Mouse (Mus musculus) ovary, postnatal 10 days (tissue): ENCODE measurements around the gene Hdc.
"Not testable (repeated sequence)": the region's sequence is repeated elsewhere in the genome, so short reads cannot be mapped to it uniquely, and the experiment has no call there.

Experiments used
- DNase-seq: peaks from one replicate; pipeline ENCODE4 v3.0.0; 2022; ENCODE audit warnings: low spot score

Gene Hdc

DNA sequence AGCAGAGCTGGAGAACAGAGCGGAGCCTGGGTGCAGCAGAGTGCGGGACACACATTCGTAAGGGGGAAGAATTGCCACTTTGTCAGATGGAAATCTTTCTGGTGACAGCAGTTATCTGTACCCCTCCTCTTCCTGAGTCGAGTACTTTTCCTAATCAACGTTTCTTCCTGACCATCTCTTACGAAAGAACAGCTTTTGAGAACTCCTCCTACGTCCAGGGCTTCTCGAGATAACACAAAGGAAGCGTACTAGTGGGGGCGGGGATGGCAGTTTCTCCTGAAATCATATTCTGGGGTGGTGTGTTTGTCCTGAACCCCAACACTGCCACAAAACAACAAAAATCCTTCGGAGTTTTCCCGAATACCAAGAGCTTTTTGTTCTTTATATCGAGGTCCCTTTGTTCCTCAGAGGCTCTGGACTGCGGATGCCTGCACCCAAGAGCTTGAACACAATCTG lies at the start of gene Hdc:
TSS of gene Hdc (minus strand) at position 51 of the 456 bp plus-strand sequence.
- no peak for DNase-seq

DNA sequence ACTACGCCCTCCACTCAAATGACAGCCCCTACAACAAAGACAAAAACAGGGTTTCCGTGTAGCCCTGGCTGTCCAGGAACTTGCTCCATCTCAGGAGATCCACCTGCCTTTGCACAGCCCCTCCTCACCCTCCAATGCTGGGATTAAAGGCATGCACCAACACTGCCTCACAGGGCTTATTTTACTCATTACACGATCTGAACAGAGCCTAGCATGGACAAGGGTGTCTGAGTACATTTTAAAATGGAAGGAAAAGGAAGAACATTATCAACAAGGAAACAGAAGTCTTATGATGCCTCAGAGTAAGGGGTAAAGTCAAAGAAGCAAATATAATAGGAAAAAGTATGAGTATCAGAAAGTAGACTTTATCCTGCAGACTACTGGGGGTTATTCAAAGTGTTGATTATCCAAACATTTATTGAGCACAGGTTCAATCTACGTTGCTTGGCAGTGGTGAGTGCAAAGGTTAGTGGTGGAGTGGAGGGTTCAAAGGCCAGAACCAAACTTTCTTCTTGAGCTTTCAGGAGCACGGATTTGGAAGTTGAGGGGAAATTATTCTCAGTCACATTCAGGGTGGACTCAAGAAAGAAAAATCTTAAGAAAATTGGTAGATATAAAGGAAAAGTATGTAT lies 49.6 kb upstream of the Hdc start:
- no peak for DNase-seq

DNA sequence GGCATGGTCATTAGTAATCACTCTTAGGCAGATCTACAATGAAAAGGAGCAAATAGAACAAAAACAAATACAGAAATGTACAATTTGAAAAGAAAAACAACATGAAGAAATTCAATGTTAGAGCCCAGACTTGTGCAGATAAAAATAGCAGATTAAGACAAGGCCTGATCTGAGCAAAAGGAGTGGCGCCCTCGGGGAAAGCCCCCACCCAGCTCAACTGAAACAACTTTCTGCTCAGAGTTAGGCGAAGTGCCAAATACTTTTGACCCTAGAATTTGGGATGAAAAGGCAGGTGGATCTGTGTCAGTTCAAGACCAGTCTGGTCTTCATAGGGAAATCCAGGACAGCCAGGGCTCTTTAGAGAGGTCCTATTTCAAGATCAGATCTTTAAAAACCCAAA lies 46.9 kb upstream of the Hdc start:
- no peak for DNase-seq

DNA sequence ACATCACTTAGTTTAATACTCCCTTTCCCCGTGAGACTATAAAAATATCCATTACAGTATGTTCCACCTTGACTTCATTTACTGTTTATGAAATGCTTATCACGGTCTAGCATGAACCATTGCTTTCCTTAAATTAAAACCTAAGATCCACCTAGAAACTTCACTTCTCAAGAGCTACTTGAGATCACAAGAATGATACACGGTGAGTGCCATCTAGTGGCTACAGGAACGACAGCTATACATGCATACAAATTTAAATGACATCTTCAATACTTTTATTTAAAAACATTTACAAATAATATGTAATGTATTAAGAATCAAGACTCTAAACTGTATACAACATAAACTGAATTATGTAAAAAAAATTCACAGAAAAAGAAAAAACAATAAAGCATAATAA lies 44.4 kb upstream of the Hdc start:
- no peak for DNase-seq

DNA sequence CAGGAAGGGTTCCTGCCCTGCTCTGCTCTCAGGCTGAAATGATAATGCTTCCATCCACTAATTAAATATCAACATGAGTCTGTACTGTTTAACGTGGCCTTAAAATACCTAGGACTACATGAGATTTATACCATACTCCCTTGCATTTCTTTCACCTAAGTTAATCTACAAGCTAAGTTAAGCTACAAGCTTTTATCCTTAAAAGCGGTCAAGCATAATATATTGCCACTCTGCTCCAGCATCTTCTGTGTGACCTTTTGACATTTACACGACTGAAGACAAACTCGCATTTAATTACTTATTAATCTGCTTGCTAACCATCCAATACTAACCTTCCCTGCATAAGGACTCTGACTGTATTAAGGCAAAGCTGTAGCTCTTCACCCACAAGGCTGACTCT lies 33.8 kb upstream of the Hdc start:
- no peak for DNase-seq

DNA sequence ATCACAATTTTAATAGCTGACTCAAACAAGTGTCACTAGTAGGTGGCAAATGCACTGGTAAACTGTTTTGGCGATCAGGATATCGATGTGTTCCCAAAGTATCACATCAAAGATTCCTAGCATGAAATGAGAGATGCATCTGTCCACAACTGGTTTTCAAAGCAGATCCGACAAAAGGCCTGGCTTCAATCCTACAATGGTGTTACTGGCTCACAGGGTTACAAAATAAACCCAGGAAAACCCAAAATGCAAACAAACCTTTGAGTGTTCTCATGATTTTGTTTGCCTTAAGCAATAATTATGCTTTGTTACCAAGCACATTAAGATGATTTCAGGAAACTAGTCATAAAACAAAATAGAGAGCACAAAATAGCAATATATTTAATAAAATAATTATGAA lies 28.7 kb upstream of the Hdc start:
- DNase-seq: no peak

DNA sequence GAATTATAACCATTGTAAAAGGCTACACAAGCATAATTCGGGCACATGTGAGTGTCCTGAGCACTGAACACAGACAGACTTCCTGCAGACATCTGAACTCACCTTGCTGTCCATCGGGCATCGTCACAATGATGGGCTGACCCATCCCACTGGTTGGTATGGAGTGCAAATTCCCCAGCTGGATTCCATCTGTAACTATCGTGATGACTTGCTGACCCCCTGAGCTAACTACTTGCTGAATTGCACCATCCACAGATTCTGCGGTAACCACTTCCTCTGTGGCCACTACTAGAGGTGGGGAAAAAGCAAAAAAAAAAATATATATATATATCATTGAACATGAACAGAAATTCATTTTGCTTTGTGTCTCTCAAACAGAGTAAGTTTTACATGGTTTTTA lies 27.4 kb upstream of the Hdc start:
- DNase-seq: no peak

DNA sequence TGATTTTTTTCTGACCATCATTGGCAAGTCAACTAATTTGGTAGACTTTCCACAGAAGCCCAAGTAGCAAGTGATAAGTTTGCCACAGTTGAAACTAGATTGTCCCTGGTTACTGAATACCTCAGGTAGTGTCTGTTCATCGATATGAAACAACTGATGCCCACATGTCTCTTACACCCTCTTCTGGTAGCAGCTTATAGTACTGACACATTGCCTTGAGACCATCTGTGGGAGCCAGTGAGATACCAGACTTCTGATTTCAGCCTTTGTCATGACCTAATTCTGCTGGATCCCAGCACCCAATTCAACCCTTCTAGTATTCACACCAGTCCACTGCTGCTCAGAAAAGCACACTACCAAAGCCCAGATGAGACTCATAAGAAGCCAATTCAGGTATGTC lies 25.7 kb upstream of the Hdc start:
- no peak for DNase-seq

DNA sequence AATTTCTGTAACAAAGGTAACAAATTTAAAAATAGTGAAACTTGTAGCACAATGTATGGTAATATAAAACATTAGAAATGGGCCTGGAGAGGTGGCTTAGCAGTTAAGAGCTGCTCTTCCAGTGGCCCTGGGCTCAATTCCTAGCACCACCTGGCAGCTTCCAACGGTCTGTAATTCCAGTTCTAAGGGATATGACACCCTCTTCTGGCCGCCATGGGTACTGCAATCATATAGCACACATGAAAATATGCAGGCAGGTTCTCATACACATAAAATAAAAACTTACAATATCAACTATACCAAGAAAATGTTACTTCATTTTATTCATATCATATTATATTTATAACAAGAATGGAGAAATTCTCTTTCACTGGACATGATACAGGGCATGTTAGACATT lies 21.2 kb upstream of the Hdc start:
- no peak for DNase-seq

DNA sequence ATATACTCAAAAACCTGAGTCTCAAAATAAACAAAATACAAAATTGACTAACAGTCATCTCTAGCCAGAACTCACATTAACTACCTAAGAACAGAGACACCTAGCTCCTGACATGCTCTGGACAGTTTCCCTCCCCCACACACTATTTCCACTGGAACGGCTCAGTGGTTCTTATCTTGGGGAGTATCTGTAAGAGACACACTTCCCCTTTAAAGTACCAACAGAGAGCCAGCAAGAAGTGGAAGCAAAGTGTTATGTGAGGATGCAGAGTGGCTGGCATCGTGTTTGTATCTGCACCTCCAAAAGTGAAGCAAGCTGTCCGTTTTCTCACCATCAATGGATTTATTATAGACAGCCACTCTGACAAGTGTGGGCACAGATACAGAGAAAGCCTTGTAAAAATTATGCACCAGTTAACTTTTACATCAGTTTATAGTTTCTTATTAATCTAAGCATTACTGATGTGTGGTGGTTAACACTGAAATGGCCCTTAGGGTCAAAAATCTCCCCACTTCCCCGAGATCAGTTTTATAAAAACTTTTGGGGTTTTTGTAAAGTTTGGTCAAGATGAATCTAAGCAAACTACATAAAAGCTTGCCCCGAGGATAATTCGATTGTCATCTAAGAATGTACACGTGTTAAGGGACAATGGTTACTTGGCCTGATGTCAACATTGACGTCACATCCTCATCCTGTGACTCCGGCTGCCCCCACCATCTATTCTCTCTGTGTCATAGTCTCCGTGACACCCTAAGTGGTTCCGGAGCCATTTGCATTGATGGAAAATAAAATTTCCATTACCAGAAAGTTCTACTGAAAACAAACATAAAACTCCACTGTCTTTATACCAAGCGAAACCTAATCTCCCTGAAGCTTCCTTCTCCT lies 17.1 kb upstream of the Hdc start:
- no peak for DNase-seq

DNA sequence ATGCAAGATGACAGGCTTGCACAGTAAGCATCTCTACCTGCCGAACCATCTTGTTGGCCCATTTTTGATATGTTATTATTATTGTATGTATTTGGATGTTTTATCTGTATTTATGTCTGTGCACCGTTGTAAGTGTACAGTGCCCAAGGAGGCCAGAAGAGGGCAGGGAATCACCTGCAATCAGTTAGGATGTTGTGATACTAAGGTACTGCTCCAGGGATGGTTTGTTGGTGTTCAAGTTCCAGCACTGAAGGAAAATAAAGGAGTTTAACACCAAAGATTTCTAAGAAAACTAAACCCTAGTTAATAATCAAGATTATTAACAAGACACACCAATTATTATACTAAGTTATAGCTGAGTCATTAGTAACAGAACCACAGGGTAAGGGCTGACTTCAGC lies 14.1 kb upstream of the Hdc start:
- DNase-seq: no peak

DNA sequence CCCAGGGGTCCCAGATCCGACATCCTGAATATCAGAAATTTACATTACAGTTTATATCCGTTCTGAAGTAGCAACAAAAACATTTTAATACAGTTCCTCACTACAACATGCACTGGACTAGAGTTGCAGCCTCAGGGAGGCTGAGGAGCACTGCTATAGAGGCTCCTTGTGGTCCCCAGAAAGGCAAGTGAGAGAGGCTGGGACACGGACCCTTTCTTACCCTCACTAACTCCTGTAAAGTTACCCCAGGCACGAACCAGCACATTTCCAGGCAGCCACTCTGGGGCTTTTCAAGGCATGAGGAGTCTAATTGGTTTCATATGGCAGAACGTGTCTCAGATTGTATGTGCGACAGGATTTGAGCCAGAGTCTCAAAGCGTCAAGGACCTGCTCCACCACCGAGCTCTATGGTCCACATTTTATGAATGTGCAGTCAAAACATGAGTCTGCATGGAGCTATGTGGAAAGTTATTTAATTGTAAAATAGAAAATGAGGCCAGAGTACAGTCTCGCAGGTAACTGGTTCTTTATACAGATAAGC lies 9.4 kb upstream of the Hdc start:
- no peak for DNase-seq

DNA sequence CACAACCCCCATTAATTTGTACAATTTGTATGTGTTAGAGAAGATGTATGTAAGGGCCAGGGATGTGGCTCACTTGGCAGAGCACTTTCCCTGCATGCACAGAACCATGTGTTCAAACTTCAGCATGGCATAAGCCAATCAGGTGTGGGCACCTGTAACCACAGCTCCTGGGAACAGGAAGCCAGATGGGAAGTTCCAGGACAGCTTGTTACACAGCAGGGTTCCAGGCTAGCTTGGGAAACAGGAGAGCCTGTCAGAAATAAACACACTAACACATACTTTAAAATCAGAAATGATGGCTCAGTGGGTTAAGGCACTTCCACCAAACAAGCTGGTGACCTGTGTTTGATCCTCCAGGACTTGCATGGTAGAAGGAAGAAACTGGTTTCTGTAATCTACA lies 4.0 kb upstream of the Hdc start:
- no peak for DNase-seq

DNA sequence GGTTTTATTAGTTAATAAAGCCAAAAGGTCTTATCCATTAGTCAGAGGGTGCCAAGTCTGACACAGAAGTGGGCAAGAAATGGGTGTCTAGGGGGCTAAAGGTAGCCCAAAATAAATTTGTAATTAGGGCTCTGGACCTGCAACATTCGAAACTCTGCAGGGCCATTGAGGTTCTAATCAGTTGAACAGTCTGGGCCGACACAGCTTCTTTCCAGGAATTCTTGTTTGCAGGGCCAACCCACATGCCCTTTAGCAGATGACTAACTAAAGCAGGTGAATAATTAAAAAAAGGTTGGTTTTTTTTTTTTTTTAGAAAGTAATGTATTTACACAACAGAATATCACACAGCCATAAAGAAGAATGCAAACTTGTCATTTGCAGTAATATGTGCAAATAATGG lies 3.4 kb upstream of the Hdc start:
- no peak for DNase-seq

DNA sequence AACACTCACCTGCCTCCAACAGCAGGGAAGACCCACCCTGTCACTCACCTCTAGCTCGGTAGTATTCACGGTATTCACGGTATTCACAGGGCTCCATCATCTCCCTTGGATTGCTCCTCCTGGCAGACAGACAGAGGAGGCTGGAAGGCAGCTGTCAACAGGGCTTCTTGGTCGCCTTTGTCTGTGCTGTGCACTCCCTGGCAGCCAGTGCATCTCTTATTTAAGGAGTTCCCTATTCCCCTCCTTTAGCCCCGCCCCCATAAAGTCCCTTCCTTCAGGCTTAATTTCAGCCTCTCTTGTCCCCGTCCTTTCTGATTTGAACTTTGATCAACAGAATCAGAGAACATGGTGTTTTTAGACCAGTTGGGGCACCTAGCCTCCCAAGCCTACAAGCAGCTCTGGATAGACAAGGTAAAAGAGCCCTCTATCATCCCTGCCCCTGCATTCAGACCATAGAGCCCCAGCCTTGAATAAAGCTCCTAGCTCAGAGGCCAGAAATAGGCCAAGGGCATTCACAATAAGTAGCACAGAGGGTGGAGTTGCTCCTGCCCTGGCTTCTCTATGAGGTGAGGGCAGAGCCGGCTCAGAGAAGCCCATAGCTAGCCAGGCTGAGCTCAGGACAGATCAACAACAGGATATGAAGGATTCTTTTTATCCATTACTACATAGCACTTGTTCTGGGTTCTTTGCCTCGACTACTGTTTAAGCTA lies 474 bp downstream of the Hdc start:
- no peak for DNase-seq

DNA sequence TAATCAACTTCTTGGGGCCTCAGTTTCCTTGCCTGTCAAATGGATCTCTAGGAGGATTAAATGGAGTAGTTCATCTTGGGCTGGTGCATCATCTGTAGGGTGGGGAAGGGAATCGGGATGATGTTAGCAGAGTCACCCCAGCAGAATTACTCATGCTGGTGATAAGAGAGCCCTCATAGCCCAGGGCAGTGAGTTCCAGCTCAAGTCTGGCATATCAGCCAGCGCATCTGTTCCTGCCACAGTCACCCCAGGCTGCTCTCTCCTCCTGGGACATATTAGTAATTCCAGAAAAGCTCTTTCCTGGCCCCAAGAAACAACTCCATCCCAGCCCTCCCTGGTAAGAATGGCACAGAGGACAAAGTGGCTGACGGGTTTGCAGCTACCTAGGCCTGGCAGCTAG lies 3.7 kb downstream of the Hdc start:
- no peak for DNase-seq

DNA sequence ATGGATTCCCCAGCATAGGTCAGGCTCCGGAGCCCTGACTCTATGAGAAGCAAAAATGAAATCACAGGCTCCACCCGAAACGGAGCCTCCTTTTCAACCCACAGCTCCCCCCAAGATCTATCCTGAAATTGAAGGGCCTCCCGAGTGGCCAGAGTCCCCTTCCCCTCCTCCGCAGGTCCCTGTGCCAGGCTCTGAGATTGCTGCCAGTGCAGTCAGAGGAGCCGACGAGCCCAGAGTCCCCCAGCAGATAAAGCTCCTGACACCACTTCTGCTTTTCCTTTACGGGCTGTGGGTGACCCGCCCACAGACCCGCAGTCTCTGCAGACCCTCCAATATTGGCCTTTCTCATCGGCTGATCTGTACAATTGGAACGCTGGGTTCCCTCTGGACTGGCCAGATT lies 9.5 kb downstream of the Hdc start:
- DNase-seq: not testable (repeated sequence)

DNA sequence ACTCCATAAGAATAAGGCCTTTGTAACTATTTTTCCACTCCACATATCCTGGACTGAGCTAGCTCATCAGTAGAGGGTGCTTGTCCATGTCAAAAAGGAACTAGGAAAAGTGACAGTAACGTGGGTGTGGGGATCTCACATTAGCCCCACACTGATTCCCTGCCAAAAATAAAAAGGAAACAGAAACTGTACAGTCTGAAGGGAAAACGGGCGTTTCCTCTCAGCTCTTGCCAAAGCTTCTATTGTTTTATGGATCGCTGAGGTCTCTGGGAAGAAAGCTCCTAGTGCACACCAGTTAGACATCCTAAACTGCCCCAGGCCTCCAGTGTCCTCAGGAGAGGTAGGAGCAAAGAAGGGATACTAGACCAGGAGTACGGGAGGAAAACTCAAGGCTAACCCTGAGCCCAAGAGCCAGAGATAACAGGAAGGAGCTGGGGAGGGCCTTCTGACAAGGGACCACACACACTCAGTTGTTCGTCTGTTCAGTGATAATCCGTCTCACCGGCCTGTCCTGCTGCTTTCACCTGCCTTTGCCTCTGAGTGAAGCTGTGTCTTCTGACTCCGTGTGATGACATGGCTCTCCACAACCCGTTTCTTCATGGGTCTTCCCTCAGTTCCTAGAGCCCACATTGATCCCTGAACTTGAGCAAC lies 11.4 kb downstream of the Hdc start:
- no peak for DNase-seq

DNA sequence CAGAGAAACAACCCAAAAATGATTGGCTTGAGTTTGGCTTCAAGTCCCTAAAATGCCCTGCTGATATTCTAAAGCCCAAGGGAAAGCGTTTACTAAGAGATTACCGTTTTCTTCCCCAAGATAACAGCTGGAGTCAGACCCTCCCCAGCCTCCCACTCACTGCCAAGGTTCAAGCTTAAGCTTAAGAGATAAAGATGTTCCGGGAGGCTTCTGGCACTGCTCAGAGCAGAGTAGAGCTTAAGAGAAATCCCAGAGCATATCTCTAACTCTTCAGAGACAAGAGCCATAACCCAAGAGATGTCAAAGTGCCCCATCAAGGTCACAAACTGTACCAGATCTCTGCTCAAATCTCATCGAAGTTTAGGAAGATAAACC lies 12.4 kb downstream of the Hdc start:
- DNase-seq: no peak

DNA sequence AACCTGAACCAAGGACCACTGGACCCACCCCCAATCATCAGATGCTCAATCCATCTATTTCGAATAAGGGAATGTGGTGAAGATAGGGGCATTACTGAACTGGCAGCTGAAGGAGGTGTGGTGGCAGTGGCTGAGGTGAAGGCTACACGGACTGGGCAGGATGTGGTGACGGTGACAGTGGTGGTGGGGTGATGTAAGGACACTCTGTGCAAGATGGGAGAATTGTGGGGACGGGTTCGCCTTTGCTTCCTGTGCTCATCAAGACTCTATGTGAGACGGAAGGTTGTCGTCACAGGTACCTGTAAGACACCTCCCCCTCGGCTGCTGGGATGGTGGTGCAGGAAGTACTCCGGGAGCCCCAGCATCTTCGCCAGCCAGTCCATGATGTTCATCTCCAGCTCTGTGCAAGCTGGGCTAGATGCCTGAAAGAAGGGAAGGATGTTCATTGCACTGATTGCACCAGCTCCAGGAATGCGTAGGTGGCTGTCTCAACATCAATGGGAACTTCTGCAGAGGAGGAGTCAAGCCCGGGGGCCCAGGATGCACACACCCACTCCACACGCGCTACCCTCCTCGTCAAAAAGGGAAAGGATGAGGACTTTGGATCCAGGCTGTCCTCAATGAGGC lies 12.9 kb downstream of the Hdc start:
- no peak for DNase-seq

DNA sequence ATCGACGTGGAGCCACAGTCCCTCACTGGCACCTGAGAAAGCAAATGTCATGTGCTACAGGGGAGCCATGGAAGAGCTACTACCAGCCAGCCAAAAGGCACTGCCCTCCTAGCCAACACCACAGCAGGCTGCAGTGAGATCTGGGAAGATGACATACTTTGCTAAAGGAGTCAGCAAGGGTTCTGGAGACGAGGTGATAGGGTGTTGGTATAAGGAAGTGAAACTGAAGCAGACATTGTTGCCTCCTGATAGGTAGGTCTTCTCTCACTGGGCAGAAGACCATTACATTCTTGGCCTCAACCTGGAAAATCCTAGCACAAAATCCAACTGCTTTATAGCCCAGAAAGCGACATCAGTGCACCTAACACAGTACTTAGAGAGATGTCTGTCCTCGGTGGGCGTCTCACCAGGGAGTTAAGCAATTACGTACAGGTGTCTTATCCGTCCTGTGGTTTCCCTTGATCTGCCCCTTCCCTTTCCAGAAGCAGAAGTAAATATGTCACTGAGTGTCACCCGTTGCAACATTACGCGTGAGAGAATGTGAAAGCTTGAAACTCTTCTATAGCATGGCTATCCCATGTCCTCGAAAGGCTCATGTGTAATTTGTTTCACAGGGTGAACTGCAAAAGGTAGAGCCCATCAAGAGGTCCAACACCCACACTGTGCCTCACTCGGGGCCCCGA lies 17.0 kb downstream of the Hdc start:
- DNase-seq: no peak
